Mouse (Mus musculus) C3H10T1/2 (cell line): ENCODE results near the gene Zcchc12. TPM values are rescaled to one million over a fixed set of nuclear protein-coding genes. Genes with fewer than 3 reads are reported as not detected.

Experiments
- polyA plus RNA-seq, 2 experiments: library from polyadenylated mRNA; unstranded; fragments of >200 nt; fragmentation: generic; extraction: Trizol; gene quantifications; one replicate each; pipeline ENCODE4 v1.2.1; 2012; ENCODE audit warnings: missing spikeins in 2 of 2

Gene Zcchc12
- polyA plus RNA-seq: not detected

DNA sequence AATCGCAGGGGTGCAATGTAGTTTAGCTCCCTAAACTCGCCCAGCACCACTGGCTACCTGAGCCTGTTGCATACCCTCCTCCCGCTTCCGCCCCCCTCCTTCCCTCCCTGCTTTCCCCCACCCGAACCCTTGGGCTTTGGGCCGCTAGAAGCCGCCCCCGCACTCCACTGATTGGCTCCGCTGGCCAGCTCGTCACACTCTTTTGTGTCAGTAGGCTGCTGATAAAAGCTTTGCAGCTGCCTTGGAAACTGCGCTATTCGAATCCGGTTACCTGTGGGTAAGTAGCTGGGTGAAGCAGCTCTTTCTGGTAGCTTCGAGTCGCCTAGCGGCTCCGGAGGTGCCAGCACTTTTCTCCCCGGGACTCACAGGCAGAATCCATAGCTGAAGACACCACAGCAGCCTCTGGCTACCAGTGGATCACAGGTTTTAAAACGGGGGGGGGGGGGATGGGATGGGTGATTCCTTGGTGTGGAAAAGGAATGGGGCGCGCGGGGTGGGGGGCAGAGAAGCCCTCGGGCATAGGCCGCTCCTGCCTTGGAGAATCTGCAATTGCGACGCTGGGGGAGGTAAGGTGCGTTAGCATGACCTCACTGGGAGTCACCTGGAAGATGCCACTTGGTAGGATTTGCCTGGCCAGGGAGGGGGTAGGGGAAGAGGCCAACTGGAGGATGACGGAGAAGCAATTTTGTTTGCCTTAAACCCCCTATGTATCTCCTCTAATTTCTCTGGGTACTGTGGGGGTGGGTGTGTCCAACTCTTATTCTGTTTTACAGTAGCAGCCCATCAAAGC lies at the start of gene Zcchc12:
Gene Zcchc12, plus strand, starts transcription at position 169 of the 790 bp plus-strand sequence.

Other genes starting within 250 kb of the Zcchc12 start
- gene Il13ra1, start 83.8 kb upstream of the Zcchc12 start, polyA plus RNA-seq: under 1 TPM in 1 of 2 experiments, not detected in 1; 0.01 TPM
- gene Lonrf3, start 132.4 kb downstream of the Zcchc12 start, polyA plus RNA-seq: 1 to 10 TPM in 1 of 2 experiments, under 1 TPM in 1; 0.46 to 2.5 TPM
- gene Gm6268, start 205.4 kb downstream of the Zcchc12 start, polyA plus RNA-seq: not detected